Mouse (Mus musculus) lung, postnatal 14 days (tissue): ENCODE data around the gene Fam114a1.

Experiments used
- DNase-seq: peaks from one replicate; pipeline ENCODE4 v3.0.0; 2021

Gene Fam114a1

DNA sequence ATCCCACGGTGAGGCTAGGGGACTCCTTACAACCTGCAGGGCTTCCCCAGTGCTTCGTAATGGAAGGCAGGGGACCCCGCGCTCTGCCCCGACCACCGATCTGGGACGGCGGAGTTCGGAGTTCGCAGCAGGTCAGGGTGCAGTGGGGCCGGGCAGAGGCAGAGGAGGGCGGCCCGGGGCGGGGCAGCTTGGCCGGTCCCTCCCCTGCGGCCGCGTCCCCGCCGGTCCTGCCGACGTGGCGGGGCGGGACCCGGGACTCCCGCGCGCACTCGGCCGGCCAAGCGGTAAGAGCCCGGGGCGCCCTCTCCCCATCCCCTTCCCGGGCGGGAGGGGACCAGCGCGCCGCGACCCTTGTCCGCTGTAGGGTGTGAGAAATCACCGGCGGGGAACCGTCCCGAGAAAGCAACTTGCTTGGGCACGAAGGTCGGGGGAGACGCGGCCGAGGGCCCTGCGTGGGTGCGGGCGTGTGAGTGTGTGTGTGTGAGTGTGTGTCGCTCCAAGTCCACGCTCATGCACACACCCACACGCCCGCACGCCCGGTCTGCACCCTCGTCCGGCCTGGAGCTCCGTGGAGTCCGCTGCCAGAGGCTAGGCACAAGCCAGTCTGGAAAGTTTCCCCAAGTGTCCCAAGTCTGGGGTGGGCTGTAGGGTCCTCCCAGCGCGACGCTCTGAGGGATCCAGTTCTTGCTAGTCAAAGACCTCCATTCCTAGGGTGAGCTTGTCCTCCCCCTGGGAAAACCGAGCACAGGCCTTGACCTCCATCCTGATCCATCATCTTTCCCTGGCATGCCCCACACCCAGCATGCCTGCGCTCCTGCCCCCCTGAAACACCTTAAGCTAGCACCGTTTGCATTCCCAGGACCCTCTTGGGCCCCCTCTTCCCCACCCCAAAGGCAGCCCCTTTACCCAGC, at the start of gene Fam114a1:
Gene Fam114a1 (plus strand): TSS at position 211 of the 911 bp plus-strand sequence.
- DNase-seq, result peak; percentile 79

DNA sequence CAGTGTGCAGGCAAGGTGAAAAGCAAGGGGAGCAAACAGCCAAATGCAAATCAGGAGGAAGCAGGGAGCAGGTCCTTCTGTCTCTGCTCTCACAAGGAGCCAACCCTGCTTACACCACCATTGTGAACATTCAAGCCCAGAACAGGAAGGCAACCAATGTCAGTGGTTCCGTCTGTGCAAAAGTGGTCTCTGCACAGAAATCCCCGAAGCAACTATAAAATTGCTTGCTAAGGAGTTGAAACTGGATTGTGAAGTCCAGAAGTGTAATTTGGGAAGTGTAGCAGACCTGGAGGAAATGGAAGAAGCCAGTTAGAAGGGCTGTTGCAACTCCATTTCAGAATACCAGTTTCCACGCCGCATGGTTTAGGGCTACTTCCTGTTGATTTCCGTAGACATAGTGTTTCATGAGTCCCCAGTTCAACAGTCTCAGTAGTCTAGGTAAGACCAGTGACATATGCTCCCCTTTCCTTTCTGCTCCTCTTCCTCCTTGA, 46.9 kb upstream of the Fam114a1 start:
- no peak for DNase-seq

DNA sequence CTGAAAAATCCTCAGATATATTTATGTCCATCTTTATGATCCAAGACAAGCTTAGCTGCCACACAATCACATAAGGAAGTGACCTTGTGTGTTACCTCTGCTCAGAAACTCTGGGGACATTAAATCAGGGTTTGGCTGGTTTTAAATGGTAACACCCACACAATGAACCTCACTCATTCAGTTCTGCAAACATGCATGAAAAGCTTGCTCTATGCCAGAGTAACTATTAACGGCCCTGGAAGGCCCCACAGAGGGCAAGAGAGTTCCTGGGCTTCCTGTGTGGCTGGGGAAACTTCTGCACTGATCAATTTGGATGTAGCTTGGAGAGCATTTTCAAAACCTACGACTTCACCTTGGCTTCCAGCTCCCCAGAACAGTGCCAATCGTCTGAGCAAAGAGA, 37.7 kb upstream of the Fam114a1 start:
- no peak for DNase-seq

DNA sequence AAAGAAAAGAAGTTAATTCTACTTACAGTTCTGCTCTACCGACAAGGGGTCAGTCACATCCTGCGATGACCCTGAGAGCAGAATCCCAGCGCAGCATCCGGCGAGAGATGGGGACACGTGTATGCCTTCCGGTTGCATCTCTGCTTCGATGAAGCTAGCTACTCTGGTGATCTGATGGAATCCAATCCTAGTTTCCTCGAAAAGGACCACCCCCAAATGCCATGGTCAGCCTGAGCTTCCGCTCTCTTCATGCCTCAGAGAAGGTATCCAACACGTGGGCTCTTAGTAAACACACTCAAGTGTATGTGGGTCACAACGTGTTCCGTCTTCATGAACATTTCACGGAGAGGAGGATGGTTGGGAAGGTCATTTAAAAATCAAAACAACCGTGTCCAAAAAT, 37.1 kb upstream of the Fam114a1 start:
- DNase-seq, result no peak

DNA sequence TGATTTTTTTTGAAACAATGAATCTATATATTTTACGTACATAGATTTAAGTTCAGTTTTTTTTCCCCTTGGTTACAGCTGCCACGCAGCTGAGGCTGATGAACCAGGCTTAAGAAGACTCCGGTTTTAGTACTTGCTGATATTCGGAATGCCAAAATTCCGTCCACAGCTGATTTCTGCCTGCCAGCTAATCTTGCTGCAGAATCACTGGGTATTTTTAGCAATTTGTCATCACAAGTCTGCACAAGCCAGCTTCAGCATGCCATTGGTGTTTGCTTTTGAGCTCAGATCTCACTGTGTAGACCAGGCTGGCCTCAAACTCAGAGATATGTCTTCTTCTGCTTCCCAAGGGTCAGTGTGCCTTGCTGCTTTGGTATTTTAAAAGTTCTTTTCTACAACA, 18.4 kb upstream of the Fam114a1 start:
- no peak for DNase-seq

DNA sequence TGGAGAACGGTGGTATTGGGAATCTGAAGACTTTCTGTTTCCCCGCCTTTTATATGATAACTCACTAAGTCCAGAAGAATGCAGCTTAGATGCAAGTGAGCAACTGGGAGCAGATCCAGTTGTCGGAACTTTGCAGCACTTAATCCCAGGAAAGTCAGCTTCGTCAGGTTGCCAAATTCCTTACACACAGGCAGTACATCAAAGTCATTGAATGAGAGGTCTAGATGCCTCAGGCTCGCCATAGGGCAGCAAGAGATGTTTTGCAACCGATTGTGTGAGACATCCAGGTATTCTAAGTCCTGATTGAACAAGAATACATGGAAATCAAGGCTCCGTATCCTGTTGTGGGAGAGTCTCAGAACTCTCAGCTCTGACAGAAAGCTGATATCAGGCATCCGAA, 14.9 kb upstream of the Fam114a1 start:
- no peak for DNase-seq

DNA sequence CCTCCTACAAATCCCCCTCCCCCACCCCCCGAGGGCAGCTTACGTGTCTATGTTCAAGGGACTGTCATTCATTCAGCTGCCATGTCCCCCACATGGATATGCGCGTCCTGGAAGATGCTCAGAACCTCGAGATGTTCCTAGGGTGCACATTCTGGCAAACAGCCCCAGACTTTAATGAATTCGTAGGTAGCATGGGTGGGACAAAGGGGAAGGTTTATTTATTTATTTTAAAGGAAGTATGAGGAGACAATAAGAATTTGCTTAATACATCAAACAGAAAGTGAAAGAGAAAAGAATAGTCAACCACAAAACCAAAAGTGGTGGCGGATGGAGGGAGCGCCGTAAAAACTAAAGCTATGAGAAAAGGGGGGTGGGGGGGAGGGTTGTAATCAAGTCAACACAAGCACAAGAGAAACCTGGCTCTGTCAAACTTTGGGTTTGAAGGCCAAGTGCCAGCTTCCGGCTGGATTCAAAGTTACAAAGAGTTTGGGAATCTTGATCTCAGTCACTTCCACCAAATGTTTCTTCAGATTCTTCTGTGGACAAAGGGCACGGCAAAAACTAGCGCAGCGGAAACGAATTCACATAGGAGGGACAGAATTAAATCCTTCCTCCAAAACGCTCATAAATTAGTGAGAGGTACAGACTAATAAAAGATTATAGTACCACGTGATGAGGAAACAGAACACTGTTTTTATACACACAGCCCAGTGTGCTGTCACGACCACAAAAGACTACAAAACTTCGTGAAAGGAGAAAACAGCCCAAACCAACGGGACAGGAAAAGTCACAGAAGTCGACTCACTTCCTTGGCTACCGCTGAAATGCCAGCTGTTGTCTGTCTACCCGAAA, 10.7 kb upstream of the Fam114a1 start:
- DNase-seq, result peak; percentile 9

DNA sequence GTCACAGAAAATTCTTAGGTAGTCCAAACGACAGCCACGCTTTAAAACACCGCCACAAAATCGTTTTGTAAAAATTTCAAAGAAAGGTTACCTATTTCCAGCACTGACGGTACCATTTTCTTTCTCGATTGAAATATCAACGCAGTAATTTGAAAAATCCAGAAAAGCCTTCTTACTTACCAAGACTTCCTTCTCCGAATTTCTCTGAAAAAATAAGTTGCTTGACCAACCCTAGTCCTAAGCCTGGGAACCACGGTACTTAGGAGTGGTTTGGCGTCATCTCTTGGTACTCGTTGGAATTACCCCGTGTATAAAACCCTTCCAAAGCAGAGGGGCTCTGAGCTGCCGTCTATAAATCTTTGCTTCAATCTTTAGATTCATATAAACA, 10.0 kb upstream of the Fam114a1 start, which contains the start of gene Tlr6:
Gene Tlr6 (minus strand): TSS at position 255 of the 388 bp plus-strand sequence.
- DNase-seq, result peak; percentile 75

DNA sequence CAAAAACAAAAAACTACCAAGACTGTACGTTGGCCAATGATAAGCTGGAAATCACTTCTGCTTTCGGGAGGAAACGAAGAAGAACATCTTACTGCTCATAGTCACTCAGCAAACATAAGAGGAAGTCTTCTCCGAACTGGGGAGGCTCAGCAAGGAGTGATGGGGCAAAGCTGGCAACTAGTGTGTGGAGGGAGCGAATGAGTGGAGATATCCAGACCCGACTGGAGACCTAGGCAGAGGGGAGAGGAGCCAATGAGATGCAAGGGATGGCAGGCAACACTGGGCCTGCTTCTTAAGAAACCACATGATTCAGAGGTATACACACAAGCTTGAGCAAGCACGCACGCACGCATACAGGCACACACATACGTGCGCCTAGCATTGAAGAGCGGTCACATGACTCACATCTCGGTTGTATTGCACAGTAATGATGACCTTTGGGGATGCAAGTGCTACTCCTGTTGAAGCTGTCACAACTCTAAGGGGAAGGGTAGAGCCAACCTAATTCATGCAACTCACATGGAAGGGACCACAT, 8.9 kb upstream of the Fam114a1 start:
- DNase-seq, result peak; percentile 6

DNA sequence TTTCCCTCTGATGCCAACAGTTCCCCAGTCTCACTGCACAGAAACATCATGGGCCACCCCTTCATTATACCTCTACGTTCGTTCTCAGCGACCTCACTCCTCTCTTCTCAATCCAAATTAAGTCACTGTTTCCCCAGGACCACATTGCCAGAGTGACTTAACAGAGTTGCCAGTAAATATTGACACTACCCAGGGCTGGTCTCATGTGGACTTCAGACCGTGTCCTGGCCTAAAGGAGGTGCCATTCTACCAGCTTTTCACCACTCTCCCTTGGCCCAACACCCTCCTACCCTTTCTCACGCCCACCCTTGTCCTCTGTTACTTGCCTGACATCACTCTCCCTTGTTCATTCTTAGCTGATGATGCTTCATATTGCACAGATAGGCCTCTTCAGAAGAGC, 6.6 kb upstream of the Fam114a1 start:
- DNase-seq, result no peak

DNA sequence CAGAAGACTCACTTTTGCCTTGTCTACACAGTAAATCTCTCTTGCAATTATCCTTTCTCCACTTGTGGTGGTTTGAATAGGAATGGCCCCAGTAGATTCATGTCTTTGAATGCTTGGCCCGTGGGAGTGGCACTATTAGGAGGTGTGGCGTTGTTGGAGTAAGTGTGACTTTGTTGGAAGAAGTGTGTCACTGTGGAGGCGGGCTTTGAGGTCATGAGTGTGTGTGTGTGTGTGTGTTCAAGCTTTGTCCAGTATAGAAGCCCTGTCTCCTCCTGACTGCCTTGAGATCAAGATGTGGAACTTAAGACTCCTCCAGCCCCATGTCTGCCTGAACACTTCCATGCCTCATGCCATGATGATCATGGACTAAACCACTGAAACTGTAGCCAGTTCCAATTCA, 6.1 kb upstream of the Fam114a1 start:
- no peak for DNase-seq

DNA sequence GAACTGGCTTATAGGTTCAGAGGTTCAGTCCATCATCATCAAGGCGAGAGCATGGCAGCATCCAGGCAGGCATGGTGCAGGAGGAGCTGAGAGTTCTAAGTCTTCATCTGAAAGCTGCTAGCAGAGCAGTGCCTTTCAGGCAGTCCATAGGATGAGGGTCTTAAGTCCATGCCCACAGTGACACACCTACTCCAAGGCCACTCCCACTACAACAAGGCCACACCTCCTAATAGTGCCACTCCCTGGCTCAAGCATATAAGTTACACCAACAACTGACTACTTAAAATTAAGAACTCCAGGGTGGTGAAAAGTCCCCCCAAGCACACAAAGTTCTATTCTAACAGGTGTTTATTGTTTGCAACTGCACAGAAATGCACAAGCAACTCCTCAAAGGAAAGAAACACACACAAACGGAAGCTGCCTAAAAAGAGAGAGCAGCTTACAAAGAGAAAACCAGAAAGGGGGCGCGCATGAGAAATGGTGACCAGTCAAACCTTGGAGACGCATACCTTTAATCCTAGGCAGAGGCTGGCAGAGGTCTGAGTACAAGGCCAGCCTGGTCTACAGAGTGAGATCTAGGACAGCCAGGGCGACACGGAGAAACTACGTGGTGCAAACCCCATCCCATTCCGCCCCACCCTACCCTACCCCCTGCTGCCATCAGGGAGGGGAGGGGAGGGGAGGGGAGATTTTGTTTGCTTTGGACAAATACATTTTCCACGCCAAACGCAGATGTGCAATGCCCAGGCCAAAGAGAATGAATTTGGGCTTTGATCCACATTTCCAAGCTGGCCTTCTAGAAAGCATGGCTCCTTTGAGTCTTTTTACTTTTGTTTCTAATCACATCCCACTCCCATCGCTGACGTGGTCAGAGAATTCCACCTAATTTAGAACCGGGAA, 660 bp upstream of the Fam114a1 start:
- peak; percentile 34 for DNase-seq

DNA sequence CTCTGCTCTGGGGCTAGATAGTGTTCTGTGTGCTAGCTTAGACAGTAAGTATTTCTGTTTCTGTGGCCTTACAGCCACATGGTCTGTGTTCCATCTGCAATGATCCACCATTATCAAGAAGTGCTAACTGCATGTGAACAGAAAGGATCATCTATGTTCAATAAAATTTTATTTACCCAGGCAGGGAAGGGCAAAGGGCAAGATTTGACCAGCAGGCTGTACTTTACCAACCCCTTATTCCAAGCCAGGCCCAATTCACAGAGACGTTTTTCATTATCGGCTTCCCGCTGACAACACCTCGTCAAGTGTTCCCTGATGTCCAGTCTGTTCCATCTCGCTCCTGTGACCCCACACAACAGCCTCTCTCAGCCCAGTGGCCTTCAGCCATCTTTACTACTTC, 5.2 kb downstream of the Fam114a1 start:
- no peak for DNase-seq

DNA sequence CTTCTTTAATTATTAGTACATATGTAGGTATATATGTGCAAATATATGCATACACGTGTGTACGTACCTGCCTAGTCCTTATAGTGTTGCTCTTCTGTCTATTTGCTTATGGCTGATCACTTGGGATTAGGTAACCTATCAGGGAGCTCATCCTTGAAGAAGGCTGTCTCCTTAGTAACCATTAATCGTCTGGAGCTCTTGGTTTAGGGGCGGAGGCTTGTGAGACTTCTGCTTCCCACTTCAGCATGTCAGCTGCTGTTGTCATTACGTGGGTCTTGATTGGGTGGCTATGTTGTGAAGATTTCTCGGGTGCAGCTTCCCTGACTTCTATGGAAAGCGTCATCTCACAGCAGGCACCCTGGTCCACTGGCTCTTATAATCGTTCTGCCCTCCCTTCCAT, 7.3 kb downstream of the Fam114a1 start:
- DNase-seq, result no peak

DNA sequence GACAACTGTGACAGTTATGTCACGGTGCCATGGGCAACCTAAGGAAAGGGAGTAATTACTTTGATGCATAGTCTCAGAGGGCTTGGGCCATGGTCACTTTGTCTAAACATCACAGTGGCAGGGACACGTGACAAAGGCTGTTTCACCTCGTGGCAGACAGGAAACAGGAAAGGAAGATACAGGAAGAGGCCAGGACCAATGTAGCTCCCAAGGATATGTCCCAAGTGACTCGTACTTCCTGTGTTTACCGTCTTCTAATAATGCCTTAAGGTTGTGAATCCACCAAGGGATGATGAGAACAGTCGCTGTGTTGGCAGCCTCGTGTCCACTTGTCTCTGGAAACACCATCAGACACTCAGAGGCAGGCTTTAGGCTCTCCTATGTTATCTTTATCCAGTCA, 16.1 kb downstream of the Fam114a1 start:
- DNase-seq, result peak; percentile 17

DNA sequence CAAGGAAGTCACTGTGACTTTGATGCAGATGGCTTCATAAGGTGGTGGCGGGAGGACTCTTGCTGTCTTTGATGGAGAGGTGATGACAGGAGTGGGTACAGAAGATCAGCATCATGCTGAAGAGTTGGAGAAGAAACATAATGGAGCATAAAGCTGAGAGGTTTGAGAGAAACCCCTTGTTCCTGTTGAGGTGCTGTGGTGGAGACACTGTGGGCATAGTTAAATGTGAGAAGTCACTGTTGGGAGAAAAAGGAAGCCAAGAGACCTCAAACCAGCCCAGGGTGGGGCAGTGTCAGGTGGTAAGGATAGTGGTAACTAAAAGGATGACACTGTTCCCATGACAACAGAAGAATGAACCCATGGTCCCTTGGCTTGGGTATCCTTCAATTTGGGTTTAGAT, 20.1 kb downstream of the Fam114a1 start:
- no peak for DNase-seq

DNA sequence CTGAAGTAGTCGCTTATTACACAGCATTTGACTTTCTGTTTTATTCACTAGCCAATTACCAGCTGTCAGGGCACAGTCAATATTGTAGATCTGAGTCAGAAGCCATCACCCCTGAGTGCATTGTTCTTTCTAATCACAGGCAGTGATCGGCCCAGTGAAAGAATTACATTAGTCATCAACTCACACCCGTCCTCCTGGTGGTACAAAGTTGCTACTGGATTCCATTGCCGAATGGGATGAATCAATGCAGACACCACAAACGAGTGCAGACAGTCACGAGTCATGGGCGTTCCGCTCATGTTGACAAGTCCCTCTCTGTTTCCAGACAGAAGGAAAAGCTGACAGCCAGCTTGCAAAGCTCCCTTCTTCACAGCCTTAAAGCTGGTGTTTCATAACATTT, 22.7 kb downstream of the Fam114a1 start:
- no peak for DNase-seq

DNA sequence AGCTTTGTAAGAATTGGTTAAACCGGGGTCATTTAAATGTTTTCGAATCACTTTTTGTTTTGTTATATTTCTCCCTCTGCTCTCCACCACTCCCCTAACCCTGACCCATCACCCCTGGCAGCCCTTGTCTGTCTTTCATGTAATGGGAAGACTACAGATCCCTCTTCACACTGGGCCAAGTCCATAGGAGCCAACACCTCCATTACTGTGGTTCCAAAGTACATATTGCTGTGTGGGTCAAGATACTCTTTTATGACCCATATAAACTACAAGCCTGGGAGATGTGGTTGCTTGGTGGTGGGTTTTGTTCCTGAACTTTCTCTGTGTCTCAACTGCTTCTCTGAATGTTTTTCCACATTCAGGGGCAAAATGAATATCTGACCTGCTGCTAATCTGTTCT, 25.5 kb downstream of the Fam114a1 start:
- no peak for DNase-seq

DNA sequence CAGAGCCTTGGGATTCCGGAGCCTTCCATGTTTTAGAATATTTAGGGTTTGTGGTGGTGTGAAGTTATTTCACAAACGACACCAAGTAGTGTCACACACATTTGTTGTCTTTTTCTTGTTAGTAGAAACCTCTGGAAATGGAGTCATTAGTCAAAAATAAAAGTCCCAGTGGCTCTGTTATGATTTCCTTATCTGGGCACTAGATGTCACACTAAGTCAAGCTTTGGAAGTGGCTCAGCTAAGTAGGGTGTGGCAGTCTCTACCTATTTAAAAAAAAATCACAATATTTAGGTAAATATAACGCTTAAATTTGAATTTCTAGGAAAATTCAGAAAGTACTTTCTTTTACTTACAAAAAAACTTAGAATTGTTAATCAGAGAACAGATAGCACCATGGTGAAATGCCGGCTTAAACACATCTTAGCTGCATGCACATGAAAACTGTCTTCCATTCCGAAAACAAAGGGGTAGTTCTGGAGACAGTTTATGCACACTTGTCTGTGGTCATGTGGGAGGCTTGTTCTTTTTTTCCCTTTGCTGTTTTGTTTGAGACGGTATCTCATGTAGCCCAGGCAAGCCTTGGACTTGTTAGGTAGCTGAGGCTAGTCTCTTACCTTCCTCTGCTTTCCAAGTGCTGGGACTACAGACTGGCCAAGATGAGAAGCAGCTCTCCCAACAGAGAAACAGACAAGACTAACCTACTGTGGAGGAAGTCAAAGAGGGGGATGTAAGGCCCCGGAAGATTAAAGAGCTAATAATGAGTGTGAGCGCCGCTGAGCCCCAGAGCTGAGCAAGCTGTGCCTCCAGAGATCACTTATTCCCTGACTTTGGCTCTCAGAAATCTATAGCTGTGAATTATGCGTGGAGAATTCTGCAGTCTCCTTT, 33.3 kb downstream of the Fam114a1 start:
- no peak for DNase-seq

DNA sequence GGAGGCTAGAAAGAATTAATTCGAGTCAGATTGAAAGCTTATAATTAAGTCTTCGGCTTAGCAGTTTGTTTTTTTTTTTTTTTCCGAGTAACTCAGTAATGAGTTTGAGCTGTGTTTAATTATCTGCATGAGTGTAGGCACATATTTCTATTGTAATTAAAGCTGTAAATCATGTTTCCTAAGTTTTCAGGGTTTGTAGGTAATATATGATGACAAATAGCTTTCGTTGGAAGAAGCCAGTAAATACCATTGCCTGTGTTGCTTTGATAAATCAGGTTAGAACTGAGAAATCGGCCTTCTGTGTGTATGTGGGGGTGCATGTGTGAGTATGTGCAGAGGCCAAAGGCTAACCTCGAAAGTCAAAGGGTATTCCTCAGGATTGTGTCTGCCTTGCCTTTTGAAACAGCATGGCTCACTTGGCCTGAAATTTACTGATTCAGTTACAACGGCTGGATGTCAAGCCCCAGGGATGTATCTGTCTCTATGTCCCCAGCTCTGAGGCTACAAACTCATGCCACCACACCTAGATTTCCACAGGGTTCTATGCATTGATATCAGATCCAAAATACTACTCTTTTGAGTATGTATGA, 34.2 kb downstream of the Fam114a1 start:
- DNase-seq, result no peak

DNA sequence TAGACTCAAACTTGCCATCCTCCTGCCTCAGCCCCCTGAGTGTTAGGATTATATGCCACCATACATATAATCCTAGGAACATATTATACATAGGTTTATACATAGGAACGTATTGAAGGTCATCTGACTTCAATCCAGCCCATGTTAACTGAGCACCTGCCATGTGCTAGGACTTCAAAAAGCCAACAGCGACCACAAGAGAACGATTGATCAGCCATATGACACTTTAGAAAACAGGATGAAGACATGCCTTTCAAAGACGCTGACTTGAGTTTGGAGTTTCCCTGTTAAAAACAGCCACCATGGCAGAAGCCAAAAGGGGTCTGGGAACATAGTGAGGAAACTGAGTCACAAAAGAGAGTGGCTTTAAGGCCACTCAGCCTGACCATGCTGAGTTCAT, 35.4 kb downstream of the Fam114a1 start:
- no peak for DNase-seq
